Mouse (Mus musculus) megakaryocyte, embryonic 14.5 days (primary cell): Measurements from ENCODE around the gene Rex1bd. TPM values are rescaled to one million over a fixed set of nuclear protein-coding genes. Genes with fewer than 3 reads are reported as not detected.
"Not testable (repeated sequence)": the region's sequence is repeated elsewhere in the genome, so short reads cannot be mapped to it uniquely, and the experiment has no call there.

Experiments used
- H3K27me3 ChIP-seq: replicated peaks from 2 replicates; pipeline ENCODE3; 2012; ENCODE audit warnings: inconsistent platforms
- H3K36me3 ChIP-seq: replicated peaks from 2 replicates; pipeline ENCODE3; 2012; ENCODE audit warnings: low read length, inconsistent platforms, mixed read lengths
- H3K4me1 ChIP-seq: 2 replicates; pipeline ENCODE4 v1.6.1; 2012; ENCODE audit warnings: inconsistent platforms
- H3K4me3 ChIP-seq: replicated peaks from 2 replicates; pipeline ENCODE3; 2012; ENCODE audit warnings: moderate library complexity, mild to moderate bottlenecking, inconsistent platforms
- H3K9me3 ChIP-seq: 2 replicates; pipeline ENCODE4 v1.6.1; 2012; ENCODE audit warnings: inconsistent platforms
- FLI1 ChIP-seq: IDR thresholded peaks from 2 replicates; pipeline ENCODE4 v1.6.1; 2012; ENCODE audit warnings: low read length, inconsistent platforms, mixed read lengths
- GATA1 ChIP-seq: IDR thresholded peaks from 3 replicates; pipeline ENCODE4 v1.6.1; 2012; ENCODE audit warnings: mixed read lengths, low read length, inconsistent platforms, borderline replicate concordance
- polyA plus RNA-seq: library from polyadenylated mRNA; stranded (reverse); fragments of >175 nt; gene quantifications from 2 replicates; pipeline ENCODE4 v1.2.3, GENCODE M21; 2012; ENCODE audit warnings: low replicate concordance; ENCODE audit not compliant: insufficient read depth

Rex1bd gene
- polyA plus RNA-seq, 1 experiment, result 319 TPM

DNA sequence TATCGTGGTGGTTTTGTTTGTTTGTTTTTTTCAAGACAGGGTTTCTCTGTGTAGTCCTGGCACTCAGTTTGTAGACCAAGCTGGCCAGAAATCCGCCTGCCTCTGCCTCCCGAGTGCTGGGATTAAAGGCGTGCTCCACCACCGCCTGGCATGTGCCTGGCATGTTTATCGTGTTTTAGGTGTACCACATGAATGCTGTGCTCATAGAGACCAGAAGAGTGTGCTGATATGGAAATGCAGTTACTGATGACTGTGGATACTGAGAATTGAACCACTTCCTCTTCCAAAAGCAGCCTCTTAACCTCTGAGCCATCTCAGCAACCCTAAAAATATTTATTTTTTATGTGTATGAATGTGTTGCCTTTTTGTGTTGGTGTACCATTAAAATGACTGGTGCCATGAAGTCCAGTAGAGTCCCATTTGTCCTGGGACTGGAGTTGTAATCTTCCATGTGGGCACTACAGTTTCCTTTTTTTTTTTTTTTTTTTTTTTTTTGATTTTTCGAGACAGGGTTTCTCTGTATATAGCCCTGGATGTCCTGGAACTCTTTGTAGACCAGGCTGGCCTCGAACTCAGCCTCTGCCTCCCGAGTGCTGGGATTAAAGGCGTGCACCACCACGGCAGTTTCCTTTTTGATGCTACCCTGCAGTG, 5.8 kb upstream of the Rex1bd start:
- Histone ChIP-seq H3K9me3 (no peaks in the 10 kb centered on the region), H3K4me1 (peaks cover 69% of the 10 kb centered on the region), H3K36me3 (peaks cover 71% of the 10 kb centered on the region), H3K4me3 (peak overlapping the region; percentile 78), H3K27me3 (no peaks in the 10 kb centered on the region)
- TF ChIP-seq GATA1 (no peak), FLI1 (no peak)

- TF ChIP-seq FLI1, result no peak
- TF ChIP-seq GATA1, result no peak
- Histone ChIP-seq H3K4me1 (peaks cover 75% of the 10 kb centered on the region), H3K36me3 (peaks cover 70% of the 10 kb centered on the region), H3K4me3 (peak overlapping the region; percentile 83), H3K27me3 (no peaks in the 10 kb centered on the region), H3K9me3 (no peaks in the 10 kb centered on the region)
These were observed 5.2 kb upstream of the Rex1bd start for GRCm38 (mm10) chr8:70511770-70512169.

DNA sequence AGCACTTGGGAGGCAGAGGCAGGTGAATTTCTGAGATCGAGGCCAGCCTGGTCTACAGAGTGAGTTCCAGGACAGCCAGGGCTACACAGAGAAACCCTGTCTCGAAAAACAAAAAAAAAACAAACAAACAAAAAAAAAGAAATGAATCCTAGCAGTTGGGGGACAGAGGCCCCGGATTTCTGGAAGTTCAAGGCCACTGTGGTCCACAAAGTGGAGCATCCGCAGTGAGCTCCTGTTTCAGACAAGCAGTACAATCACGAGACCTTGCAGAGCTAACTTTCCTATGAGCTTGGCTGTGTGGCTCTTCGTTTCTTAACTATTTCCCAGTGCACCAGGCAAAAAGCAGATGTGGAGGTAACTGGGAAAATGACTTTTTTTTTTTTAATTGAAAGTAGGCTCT, 4.6 kb upstream of the Rex1bd start:
- peak overlapping the region; percentile 87 for H3K4me3 ChIP-seq
- H3K36me3 ChIP-seq, result peaks cover 64% of the 10 kb centered on the region
- peaks cover 74% of the 10 kb centered on the region for H3K4me1 ChIP-seq
- not testable (repeated sequence) for H3K9me3 ChIP-seq, H3K27me3 ChIP-seq

DNA sequence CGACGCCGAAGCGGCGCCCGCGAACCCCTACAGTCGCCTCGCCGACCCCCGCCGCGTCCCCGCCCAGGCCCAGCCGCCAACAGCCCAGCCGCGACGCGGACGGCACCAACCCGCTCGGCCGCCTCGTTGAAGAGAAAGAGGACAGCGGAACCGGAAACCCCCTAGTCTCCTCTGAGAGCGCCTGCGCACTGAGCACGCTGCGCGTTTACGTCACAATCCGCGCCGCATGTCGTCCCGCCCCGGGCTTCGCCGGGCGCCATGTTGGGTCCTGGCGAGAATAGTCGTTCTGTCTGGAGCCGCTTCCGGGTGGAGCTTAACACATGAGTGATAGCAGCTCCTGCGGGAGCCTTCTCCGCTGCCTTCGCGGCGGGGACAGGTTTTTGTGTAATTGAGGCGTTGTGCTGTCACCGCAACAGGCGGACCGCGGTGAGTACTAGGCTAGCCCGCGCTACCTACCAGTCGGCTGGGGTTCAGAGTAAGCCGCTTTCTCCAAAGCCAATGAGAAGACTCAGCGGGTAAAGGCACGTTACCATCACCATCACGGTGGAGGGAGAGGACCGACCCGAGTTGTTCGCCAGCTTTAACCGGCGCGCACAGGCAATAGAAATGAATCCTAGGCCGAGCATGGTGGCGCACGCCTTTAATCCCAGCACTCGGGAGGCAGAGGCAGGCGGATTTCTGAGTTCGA, 3.8 kb upstream of the Rex1bd start, which contains the start of gene Uba52:
TSS of gene Uba52 (minus strand) at position 574 of the 688 bp plus-strand sequence.
- H3K9me3 ChIP-seq, result no peaks in the 10 kb centered on the region
- peaks cover 80% of the 10 kb centered on the region for H3K4me1 ChIP-seq
- peak within 1 kb of the TSS; percentile 97 for H3K4me3 ChIP-seq
- TF ChIP-seq FLI1 (no peak), GATA1 (no peak)
- H3K36me3 ChIP-seq, result peaks cover 56% of the 10 kb centered on the region
- H3K27me3 ChIP-seq, result no peaks in the 10 kb centered on the region

DNA sequence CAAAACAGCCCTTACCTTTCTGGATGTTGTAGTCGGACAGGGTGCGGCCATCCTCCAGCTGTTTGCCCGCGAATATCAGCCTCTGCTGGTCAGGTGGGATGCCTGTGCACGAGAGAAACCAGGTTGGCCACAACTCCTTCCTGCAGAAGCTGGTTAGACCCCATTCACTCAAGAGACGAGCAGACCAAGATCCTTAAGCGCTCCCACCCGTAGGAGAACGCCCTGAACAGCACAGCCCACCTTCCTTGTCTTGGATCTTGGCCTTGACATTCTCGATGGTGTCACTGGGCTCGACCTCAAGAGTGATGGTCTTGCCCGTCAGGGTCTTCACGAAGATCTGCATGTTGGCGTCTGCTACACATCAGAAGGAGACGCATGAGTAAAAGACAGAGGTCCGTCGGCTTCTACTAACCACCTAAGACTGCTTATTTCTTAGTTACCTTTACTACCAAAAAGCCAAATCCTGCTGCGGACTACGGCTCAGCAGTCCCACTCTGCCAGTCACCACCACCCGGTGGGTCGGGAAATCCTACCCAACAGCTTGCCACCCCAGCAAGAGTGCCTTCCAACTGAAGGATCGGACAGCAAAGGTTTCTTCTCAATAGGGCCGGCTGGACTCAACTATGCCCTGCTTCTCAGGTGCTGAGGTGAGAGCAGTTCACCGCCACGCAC, 2.9 kb upstream of the Rex1bd start:
- H3K36me3 ChIP-seq, result peaks cover 55% of the 10 kb centered on the region
- H3K4me1 ChIP-seq, result peaks cover 82% of the 10 kb centered on the region
- H3K4me3 ChIP-seq, result peak overlapping the region; percentile 97
- H3K9me3 ChIP-seq, result no peaks in the 10 kb centered on the region
- no peak for TF ChIP-seq GATA1
- no peaks in the 10 kb centered on the region for H3K27me3 ChIP-seq

- Histone ChIP-seq H3K4me1 (peaks cover 79% of the 10 kb centered on the region), H3K27me3 (peaks cover 6% of the 10 kb centered on the region), H3K4me3 (peak overlapping the region; percentile 95), H3K36me3 (peaks cover 46% of the 10 kb centered on the region), H3K9me3 (no peaks in the 10 kb centered on the region)
- no peak for TF ChIP-seq GATA1
- TF ChIP-seq FLI1, result no peak
These were observed 458 bp upstream of the Rex1bd start for GRCm38 (mm10) chr8:70507027-70507393.

DNA sequence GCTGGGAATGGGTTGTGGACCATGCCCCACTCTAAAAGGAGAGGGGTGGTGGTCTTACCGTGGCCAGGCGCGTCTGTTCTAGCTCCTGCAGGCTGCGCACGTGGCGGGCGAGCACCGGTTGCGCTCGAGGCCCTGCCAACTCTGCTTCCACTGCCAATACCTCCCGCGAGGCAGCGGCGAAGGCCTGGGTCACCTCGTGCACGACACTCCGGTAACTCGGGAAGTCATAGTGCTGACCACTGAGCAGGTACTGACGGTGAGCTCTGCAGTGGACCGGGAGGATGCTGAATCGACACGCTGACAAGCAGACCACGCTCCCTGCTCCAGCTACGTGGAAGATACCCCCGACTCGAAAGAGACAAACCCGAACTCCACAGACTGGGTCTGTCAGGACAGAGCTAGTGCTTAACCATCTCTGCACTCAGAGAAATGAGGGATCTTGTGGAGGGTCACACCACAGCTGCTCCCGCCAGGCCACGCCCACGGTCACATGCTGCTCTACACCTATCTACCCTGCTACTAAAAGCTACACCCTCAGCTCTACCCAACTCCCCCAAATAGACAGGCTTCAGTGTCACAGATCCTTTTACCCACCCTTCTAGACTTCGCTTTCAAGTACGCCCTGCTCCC, 739 bp downstream of the Rex1bd start:
- H3K36me3 ChIP-seq, result peaks cover 42% of the 10 kb centered on the region
- H3K9me3 ChIP-seq, result no peaks in the 10 kb centered on the region
- peak overlapping the region; percentile 95 for H3K4me3 ChIP-seq
- no peak for TF ChIP-seq FLI1
- TF ChIP-seq GATA1, result no peak
- H3K4me1 ChIP-seq, result peaks cover 82% of the 10 kb centered on the region
- H3K27me3 ChIP-seq, result peaks cover 18% of the 10 kb centered on the region

GRCm38 (mm10) chr8:70504851-70505250, 1.7 kb downstream of the Rex1bd start:
- Histone ChIP-seq H3K9me3 (no peaks in the 10 kb centered on the region), H3K4me1 (peaks cover 92% of the 10 kb centered on the region), H3K4me3 (peak overlapping the region; percentile 20), H3K27me3 (peaks cover 28% of the 10 kb centered on the region), H3K36me3 (peaks cover 42% of the 10 kb centered on the region)
- TF ChIP-seq GATA1, result no peak
- no peak for TF ChIP-seq FLI1

DNA sequence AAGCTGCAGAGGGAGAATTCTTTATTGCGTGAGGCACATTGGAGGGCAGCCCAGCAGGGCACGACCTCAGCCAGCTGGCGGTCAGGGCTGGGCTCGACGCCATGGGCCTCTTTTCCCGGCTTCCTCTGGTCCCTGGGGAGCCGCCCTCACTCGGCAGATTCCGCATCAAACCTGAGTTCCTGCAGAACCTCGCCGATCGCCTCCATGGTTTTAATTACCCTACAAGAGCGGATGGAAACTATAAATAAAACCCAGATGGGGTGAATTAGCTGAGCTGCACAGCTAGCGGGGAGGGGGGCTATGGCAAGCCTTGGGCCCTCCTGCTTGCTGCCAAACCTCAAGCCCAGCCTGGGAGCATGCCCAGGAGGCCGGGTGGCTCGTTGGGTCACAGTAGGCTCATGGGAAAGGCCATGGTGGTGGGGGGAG, 2.2 kb downstream of the Rex1bd start:
- no peak overlapping the region for H3K4me3 ChIP-seq
- peaks cover 93% of the 10 kb centered on the region for H3K4me1 ChIP-seq
- H3K36me3 ChIP-seq, result peaks cover 41% of the 10 kb centered on the region
- TF ChIP-seq GATA1 (no peak), FLI1 (no peak)
- H3K27me3 ChIP-seq, result peaks cover 33% of the 10 kb centered on the region
- no peaks in the 10 kb centered on the region for H3K9me3 ChIP-seq
